Mouse (Mus musculus) lung, embryonic 14.5 days (tissue): ENCODE measurements around the gene Hs3st6. TPM values are rescaled to one million over a fixed set of nuclear protein-coding genes. Genes with fewer than 3 reads are reported as not detected.

Experiments used
- ATAC-seq: fragments of 200-750 bp; cut with Nextera tagmentation; 2 replicates; pipeline ENCODE4 v1.8.0; 2017; ENCODE audit warnings: mild to moderate bottlenecking, moderate TSS enrichment, moderate library complexity; ENCODE audit not compliant: insufficient read depth
- DNase-seq: peaks from one replicate; pipeline ENCODE4 v3.0.0-alpha.2; 2015
- H3K27ac ChIP-seq: fragments of 300-500 bp; sonication (generic); 2 replicates; pipeline ENCODE4 v1.5.1; 2014; ENCODE audit warnings: low read depth, mild to moderate bottlenecking, moderate library complexity
- H3K27me3 ChIP-seq: fragments of 300-500 bp; sonication (generic); 2 replicates; pipeline ENCODE4 v1.6.1; 2014; ENCODE audit warnings: low read length, control low read depth; ENCODE audit not compliant: insufficient read depth
- H3K36me3 ChIP-seq: fragments of 300-500 bp; sonication (generic); 2 replicates; pipeline ENCODE4 v1.6.1; 2014; ENCODE audit warnings: control low read depth; ENCODE audit not compliant: insufficient read depth
- H3K4me1 ChIP-seq: fragments of 300-500 bp; sonication (generic); 2 replicates; pipeline ENCODE4 v1.6.1; 2014; ENCODE audit warnings: antibody characterized with exemption, control low read depth; ENCODE audit not compliant: insufficient read depth
- H3K4me2 ChIP-seq: fragments of 300-500 bp; sonication (generic); 2 replicates; pipeline ENCODE4 v1.6.1; 2014; ENCODE audit warnings: mild to moderate bottlenecking
- H3K4me3 ChIP-seq: fragments of 300-500 bp; sonication (generic); 2 replicates; pipeline ENCODE4 v1.5.1; 2014; ENCODE audit warnings: low read depth, low read length
- H3K9ac ChIP-seq: fragments of 300-500 bp; sonication (generic); 2 replicates; pipeline ENCODE4 v1.6.1; 2014
- H3K9me3 ChIP-seq: fragments of 300-500 bp; sonication (generic); 2 replicates; pipeline ENCODE4 v1.6.1; 2016; ENCODE audit warnings: low read depth, low read length, control low read depth
- CTCF ChIP-seq: IDR thresholded peaks from 2 replicates; pipeline ENCODE4 v1.5.1; 2016; ENCODE audit warnings: antibody characterized with exemption, low read depth
- WGBS: fragments of 180-500 bp; shearing (Covaris S2); extraction: QIAGEN DNeasy Blood & Tissue Kit; methylation state at CpG from one replicate; pipeline ENCODE4 v1.1.7; 2014; 5-methylcytosine and 5-hydroxymethylcytosine counted together
- polyA plus RNA-seq: library from polyadenylated mRNA; unstranded; fragments of >200 nt; fragmentation: Nextera tagmentation; extraction: Ambion mirVana; gene quantifications from 2 replicates; pipeline ENCODE4 v1.2.1, GENCODE M21; 2014

Gene Hs3st6
- polyA plus RNA-seq, 1 experiment from 2014 or later: 2.9 TPM

GRCm38 (mm10) chr17:24799476-24799875, 46.7 kb downstream of the Hs3st6 start:
- Histone ChIP-seq H3K9ac (no peak overlapping the region), H3K4me1 (no peaks in the 10 kb centered on the region), H3K27ac (no peak overlapping the region), H3K4me3 (no peak overlapping the region), H3K36me3 (no peaks in the 10 kb centered on the region), H3K9me3 (no peaks in the 10 kb centered on the region), H3K27me3 (peaks cover 7% of the 10 kb centered on the region), H3K4me2 (no peak overlapping the region)
- TF ChIP-seq CTCF: no peak
- DNase-seq: no peak
- no peak for ATAC-seq
- 93% methylated on average over 4 of the region's 4 CpGs for WGBS

- 44% methylated on average over 3 of the region's 3 CpGs for WGBS
- ATAC-seq: no peak
Observed at GRCm38 (mm10) chr17:24800524-24800923, 47.7 kb downstream of the Hs3st6 start.

GRCm38 (mm10) chr17:24803952-24804951, 51.5 kb downstream of the Hs3st6 start, which contains the start of gene Meiob:
Gene Meiob (plus strand): TSS chr17:24804289.
- Histone ChIP-seq H3K4me1 (no peaks in the 10 kb centered on the region), H3K9me3 (no peaks in the 10 kb centered on the region), H3K36me3 (no peaks in the 10 kb centered on the region), H3K4me3 (peak within 1 kb of the TSS; percentile 63), H3K9ac (peak within 1 kb of the TSS; percentile 52), H3K27me3 (peaks cover 28% of the 10 kb centered on the region), H3K27ac (no peak within 1 kb of the TSS), H3K4me2 (peak within 1 kb of the TSS; percentile 91)
- no peak for TF ChIP-seq CTCF
- WGBS: under 1% methylated on average over 71 of the region's 71 CpGs
- DNase-seq (peak; percentile 85), ATAC-seq (peak; percentile 89)

More at GRCm38 (mm10) chr17:24800524-24800923, 47.7 kb downstream of the Hs3st6 start:
- H3K9ac ChIP-seq: no peak overlapping the region
- H3K9me3 ChIP-seq: no peaks in the 10 kb centered on the region
- H3K36me3 ChIP-seq: no peaks in the 10 kb centered on the region
- no peaks in the 10 kb centered on the region for H3K4me1 ChIP-seq
- H3K27ac ChIP-seq: no peak overlapping the region
- H3K4me2 ChIP-seq: no peak overlapping the region
- TF ChIP-seq CTCF: no peak
- DNase-seq: no peak
- no peak overlapping the region for H3K4me3 ChIP-seq
- H3K27me3 ChIP-seq: peaks cover 16% of the 10 kb centered on the region

Other genes starting within 250 kb of the Hs3st6 start
- gene Traf7, start 225.1 kb upstream of the Hs3st6 start, polyA plus RNA-seq: 103 and 106 TPM in 2 replicates
- 2.8 and 3.1 TPM in 2 replicates for gene Rab26, start 218.8 kb upstream of the Hs3st6 start, polyA plus RNA-seq
- gene Pkd1, start 203.2 kb upstream of the Hs3st6 start, polyA plus RNA-seq: 27.6 and 34.0 TPM in 2 replicates
- 62.2 and 66.5 TPM in 2 replicates for gene Tsc2, start 120.4 kb upstream of the Hs3st6 start, polyA plus RNA-seq
- gene Nthl1, start 120.3 kb upstream of the Hs3st6 start, polyA plus RNA-seq: 15.9 and 18.6 TPM in 2 replicates
- gene Slc9a3r2, start 102.7 kb upstream of the Hs3st6 start, polyA plus RNA-seq: 67.8 and 68.3 TPM in 2 replicates
- gene Npw, start 94.5 kb upstream of the Hs3st6 start, polyA plus RNA-seq: 0.78 and 1.0 TPM in 2 replicates
- gene Zfp598, start 83.3 kb upstream of the Hs3st6 start, polyA plus RNA-seq: 32.9 and 34.0 TPM in 2 replicates
- 0.83 and 1.3 TPM in 2 replicates for gene Syngr3, start 63.0 kb upstream of the Hs3st6 start, polyA plus RNA-seq
- gene Gfer, start 56.8 kb upstream of the Hs3st6 start, polyA plus RNA-seq: 53.9 and 54.4 TPM in 2 replicates
- gene Noxo1, start 56.8 kb upstream of the Hs3st6 start, polyA plus RNA-seq: 3.5 and 5.0 TPM in 2 replicates
- 97.9 and 112 TPM in 2 replicates for gene Tbl3, start 45.3 kb upstream of the Hs3st6 start, polyA plus RNA-seq
- gene Rnf151, start 34.9 kb upstream of the Hs3st6 start, polyA plus RNA-seq: 0.46 and 0.71 TPM in 2 replicates
- gene Rps2, start 34.9 kb upstream of the Hs3st6 start, polyA plus RNA-seq: 1,798 and 1,884 TPM in 2 replicates
- 211 and 221 TPM in 2 replicates for gene Ndufb10, start 28.5 kb upstream of the Hs3st6 start, polyA plus RNA-seq
- gene Rpl3l, start 25.2 kb upstream of the Hs3st6 start, polyA plus RNA-seq: not detected in 2 replicates
- gene Msrb1, start 16.3 kb upstream of the Hs3st6 start, polyA plus RNA-seq: 35.2 and 37.8 TPM in 2 replicates
- gene Meiob, start 51.3 kb downstream of the Hs3st6 start, polyA plus RNA-seq: not detected in 2 replicates
- gene Hagh, start 87.2 kb downstream of the Hs3st6 start, polyA plus RNA-seq: 23.2 and 24.8 TPM in 2 replicates
- gene Fahd1, start 97.4 kb downstream of the Hs3st6 start, polyA plus RNA-seq: 16.5 and 17.1 TPM in 2 replicates
- gene Igfals, start 113.0 kb downstream of the Hs3st6 start, polyA plus RNA-seq: 0.93 and 1.1 TPM in 2 replicates
- 53.0 and 56.5 TPM in 2 replicates for gene Nubp2, start 133.4 kb downstream of the Hs3st6 start, polyA plus RNA-seq
- 34.8 and 37.2 TPM in 2 replicates for gene Spsb3, start 133.7 kb downstream of the Hs3st6 start, polyA plus RNA-seq
- gene Eme2, start 142.1 kb downstream of the Hs3st6 start, polyA plus RNA-seq: 21.2 and 23.3 TPM in 2 replicates
- 92.1 and 93.7 TPM in 2 replicates for gene Mrps34, start 142.1 kb downstream of the Hs3st6 start, polyA plus RNA-seq
- gene Nme3, start 143.5 kb downstream of the Hs3st6 start, polyA plus RNA-seq: 65.1 and 77.1 TPM in 2 replicates
- 32.1 and 34.2 TPM in 2 replicates for gene Mapk8ip3, start 184.0 kb downstream of the Hs3st6 start, polyA plus RNA-seq
- gene Jpt2, start 207.7 kb downstream of the Hs3st6 start, polyA plus RNA-seq: 140 and 142 TPM in 2 replicates